Mouse (Mus musculus) 3T3-L1 (cell line): ENCODE data around the gene Nrtn.

Experiments used
- DNase-seq: peaks from one replicate; pipeline ENCODE4 v3.0.0-alpha.2; 2015; ENCODE audit warnings: low read depth, low spot score

The Nrtn gene

GRCm38 (mm10) chr17:56757416-56758123, at the start of gene Nrtn:
Gene Nrtn, minus strand, starts transcription at chr17:56757530.
- DNase-seq, result no peak

- DNase-seq, result peak; percentile 52
Observed at GRCm38 (mm10) chr17:56805784-56806183, 48.5 kb upstream of the Nrtn start.

- no peak for DNase-seq
Observed at GRCm38 (mm10) chr17:56804952-56805351, 47.6 kb upstream of the Nrtn start.

GRCm38 (mm10) chr17:56802065-56802464, 44.7 kb upstream of the Nrtn start:
- no peak for DNase-seq

GRCm38 (mm10) chr17:56799276-56799675, 41.9 kb upstream of the Nrtn start:
- DNase-seq, result no peak

GRCm38 (mm10) chr17:56793614-56794319, 36.4 kb upstream of the Nrtn start:
- no peak for DNase-seq

GRCm38 (mm10) chr17:56792588-56792987, 35.3 kb upstream of the Nrtn start:
- no peak for DNase-seq

GRCm38 (mm10) chr17:56789286-56789685, 32.0 kb upstream of the Nrtn start:
- no peak for DNase-seq

GRCm38 (mm10) chr17:56788886-56789285, 31.6 kb upstream of the Nrtn start:
- no peak for DNase-seq

- no peak for DNase-seq
Observed at GRCm38 (mm10) chr17:56780291-56780978, 23.1 kb upstream of the Nrtn start.

GRCm38 (mm10) chr17:56778779-56779362, 21.5 kb upstream of the Nrtn start:
- no peak for DNase-seq

- DNase-seq, result no peak
Observed at GRCm38 (mm10) chr17:56777568-56777967, 20.2 kb upstream of the Nrtn start.

- no peak for DNase-seq
Observed at GRCm38 (mm10) chr17:56769950-56770349, 12.6 kb upstream of the Nrtn start, which contains the start of gene Prr22. Gene Prr22, plus strand, starts transcription at chr17:56770250.

- no peak for DNase-seq
Observed at GRCm38 (mm10) chr17:56768941-56769340, 11.6 kb upstream of the Nrtn start.

GRCm38 (mm10) chr17:56767531-56768135, 10.3 kb upstream of the Nrtn start:
- no peak for DNase-seq

- DNase-seq, result no peak
Observed at GRCm38 (mm10) chr17:56766631-56767405, 9.5 kb upstream of the Nrtn start.

GRCm38 (mm10) chr17:56765431-56765830, 8.1 kb upstream of the Nrtn start:
- no peak for DNase-seq

GRCm38 (mm10) chr17:56764474-56765354, 7.4 kb upstream of the Nrtn start, which contains the start of gene Dus3l:
Gene Dus3l, plus strand, starts transcription at chr17:56764757.
- DNase-seq, result peak; percentile 95

- DNase-seq, result no peak
Observed at GRCm38 (mm10) chr17:56763741-56764250, 6.5 kb upstream of the Nrtn start.
